Mouse (Mus musculus): ENCODE measurements around the gene Phkg2.

DNA sequence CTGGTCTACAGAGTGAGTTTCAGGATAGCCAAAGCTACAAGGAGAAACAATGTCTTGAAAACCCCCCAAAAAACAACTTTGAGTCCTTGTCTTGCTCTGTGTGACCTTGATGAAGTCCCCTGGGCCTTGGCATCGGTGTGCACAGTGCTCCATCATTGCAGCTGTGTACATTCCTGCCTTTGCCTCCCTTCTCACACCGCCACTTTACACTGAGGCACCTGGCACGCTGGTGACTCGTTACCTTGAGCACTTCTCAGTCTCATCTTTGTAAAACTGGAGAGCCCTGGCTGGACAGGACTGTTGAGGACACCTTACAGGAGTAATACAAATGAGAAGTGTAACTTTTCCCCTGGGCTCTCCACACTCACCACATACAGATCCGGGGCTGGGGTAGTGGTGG lies 14.1 kb downstream of the Phkg2 start:
- TF ChIP-seq MAFK (IDR thresholded peaks at IDR 0.05; ENCODE audit: insufficient read depth, low read depth, low read length) (no peak), ZC3H11A (IDR thresholded peaks at IDR 0.05; ENCODE audit: borderline replicate concordance, low read depth, low read length) (no peak), ZNF384 (IDR thresholded peaks at IDR 0.05; ENCODE audit: low read depth, low read length) (no peak), CHD2 (IDR thresholded peaks at IDR 0.05; ENCODE audit: low read depth, low read length) (no peak), HCFC1 (IDR thresholded peaks at IDR 0.05; ENCODE audit: borderline replicate concordance, insufficient read depth, low read length) (no peak)

Data from ES-E14 (cell line).